Mouse (Mus musculus): ENCODE results near the gene Thap8. TPM values are rescaled to one million over a fixed set of nuclear protein-coding genes. Genes with fewer than 3 reads are reported as not detected.
"Not testable (repeated sequence)": the region's sequence is repeated elsewhere in the genome, so short reads cannot be mapped to it uniquely, and the experiment has no call there.

Gene Thap8
- total RNA-seq (2017), result not detected in 2 replicates

DNA sequence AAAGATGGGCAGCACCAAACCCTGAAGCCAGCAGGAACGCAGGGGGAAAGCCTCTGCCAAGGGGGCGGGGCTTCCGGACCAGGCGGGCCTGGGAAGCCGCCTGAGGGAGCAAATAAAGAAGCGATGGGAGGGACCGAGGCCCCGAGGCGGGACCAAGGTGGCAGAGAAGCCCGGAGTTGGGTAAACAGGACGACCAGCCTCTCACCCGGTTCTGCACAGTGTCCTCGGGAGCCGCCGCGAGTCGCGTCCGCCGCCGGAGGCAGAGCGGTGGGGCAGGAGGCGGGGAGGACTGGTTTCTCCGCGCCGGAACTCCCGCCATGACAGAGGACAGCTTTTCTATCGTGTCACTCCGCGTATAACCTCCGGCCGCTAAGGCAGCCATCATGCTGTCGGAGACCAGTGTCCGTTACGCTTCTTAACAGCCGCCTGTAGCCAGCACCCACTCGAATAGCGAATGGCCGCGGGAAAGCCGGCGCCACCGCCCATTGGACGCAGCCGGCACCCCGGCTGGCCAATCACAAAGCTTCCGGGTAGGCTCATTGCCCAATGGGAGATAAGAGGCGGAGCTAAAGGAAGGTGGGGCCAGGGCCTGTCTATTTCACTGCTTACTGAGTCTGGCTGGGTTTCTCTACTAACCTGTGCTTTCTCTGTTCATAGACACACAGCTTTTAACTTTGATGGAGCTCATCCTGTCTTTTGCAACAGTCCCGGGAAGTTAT, at the start of gene Thap8, which contains the start of gene Wdr62:
TSS of gene Thap8 (plus strand) at position 144 of the 719 bp plus-strand sequence.
TSS of gene Wdr62 (minus strand) at position 469 of the 719 bp plus-strand sequence.
- ATAC-seq (replicated peaks; ENCODE audit: low read depth, poor library complexity, severe bottlenecking), result peak; percentile 95

DNA sequence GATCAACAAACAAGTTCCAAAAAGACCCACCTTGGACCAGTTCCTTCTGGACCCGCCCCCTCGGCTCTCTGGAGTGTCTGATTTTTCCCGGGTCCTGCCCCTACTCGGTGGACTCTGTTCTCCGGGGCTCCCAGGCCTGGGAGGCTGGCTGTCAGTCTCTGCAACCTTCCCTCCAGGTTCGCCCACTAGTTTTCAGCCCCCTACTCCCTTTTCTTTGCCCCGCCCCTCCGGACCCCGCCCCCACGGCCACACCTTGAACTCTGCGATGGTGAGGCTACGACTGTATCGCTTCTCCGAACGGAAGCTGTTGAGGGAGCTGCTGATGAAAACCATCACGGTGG, 48.6 kb upstream of the Thap8 start:
- no peak for ATAC-seq (replicated peaks; ENCODE audit: low read depth, poor library complexity, severe bottlenecking)

DNA sequence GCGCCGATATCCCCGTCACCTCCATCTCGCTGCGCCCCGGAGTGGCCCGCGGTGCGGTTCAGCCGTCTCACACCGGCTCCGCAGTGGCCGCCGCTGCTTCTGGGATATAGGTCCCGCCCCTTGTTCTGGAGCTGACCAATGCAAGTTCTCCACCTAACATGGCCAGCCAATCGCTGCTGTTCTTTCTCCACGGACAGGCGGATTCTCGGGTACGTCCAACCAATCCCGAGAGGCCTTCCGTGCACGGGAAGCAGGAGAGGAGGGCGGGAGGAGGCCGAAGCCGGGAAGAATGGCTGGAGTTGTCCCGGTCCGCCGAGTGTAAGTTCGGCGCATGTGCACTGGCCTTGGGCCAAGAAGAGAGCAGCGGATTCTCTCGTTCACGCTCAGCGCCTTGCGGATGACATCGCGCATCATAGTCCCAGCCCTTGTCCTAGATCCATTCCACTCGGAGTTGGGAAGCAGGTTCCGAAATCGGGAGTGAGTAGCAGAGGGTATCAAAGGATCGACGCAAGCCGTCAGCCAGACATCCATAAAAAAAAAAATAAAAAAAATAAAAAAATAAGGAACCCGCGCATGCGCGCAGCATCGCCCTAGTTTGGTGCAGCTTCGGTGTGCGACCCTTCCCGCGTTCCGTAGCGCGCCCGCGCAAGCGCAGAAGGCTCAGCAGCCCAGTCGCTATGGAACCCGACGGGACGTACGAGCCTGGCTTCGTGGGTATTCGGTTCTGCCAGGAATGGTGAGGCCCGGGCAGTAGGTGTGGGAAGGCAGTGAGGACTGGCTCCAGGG, 48.0 kb upstream of the Thap8 start, which contains the start of the genes Polr2i and Tbcb:
TSS of gene Polr2i (plus strand) at position 280 of the 786 bp plus-strand sequence.
TSS of gene Tbcb (minus strand) at position 604 of the 786 bp plus-strand sequence.
- peak; percentile 96 for ATAC-seq (replicated peaks; ENCODE audit: low read depth, poor library complexity, severe bottlenecking)

- ATAC-seq (replicated peaks; ENCODE audit: low read depth, poor library complexity, severe bottlenecking), result peak; percentile 34
These were observed 47.2 kb upstream of the Thap8 start for GRCm38 (mm10) chr7:30232631-30233148.

DNA sequence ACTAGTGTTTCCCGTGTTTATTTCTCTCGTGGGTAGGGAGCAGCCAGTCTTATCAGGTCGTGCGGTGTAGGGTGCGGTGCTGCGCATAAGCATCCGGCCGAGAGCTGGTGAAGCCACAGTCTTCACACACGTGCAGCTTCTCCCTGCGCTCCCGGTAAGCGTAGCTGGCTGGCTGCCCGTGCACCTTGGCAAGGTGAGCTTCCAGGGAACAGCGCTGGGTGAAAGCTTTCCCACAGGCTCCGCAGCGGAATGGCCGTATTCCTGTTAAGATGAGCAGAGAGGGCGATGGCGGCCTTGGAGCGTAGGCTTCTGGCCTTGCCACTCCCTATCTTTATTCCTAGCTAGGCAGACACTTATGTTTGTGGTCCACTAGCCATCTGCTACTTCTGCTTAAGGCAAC, 46.5 kb upstream of the Thap8 start:
- ATAC-seq (replicated peaks; ENCODE audit: low read depth, poor library complexity, severe bottlenecking), result no peak

DNA sequence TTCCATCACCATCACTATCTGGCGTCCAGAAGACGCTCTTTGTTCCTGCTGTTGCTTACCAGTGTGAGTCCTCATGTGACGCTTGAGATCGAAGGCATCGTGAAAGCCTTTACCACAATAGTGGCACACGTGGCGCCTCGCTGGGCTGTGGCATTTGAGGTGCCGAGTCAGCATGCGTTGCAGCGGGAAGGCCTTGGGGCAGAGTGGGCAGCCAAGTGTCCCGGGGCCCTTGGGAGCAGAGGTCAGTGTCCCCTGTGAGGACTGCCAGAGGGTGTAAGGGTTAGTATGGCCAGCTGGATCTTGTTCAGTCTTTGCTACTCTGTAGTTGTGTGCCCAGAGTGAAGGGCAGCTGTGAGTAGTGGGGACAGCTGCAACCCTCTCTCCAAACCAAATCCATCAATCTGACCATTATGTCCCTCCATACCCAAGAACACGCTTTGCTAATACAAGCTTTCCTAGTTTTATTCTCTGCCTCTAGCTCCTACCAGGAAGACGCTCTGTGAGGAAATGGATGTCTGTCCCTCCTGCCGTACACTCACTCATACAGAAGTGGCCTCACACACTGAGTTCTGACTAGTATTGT, 45.5 kb upstream of the Thap8 start:
- no peak for ATAC-seq (replicated peaks; ENCODE audit: low read depth, poor library complexity, severe bottlenecking)

DNA sequence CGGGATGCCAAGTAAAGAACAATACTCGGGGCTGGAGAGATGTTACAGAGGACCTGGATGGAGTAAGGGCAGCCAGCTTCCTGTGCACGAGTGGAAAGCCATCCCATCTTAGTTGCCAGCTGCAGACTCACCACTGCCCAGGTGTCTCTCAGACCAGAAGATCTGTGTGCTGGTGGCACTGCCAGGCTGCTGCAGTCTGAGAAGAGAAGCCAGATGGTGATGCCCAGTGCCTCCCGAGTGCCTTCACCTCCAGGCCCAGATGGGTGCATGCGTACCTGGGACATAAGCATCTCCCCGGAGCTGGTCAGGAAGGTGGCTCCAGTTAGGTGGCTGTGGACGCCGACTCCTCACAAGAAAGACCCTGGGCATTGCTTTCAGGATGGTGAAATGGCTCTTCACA, 44.8 kb upstream of the Thap8 start:
- no peak for ATAC-seq (replicated peaks; ENCODE audit: low read depth, poor library complexity, severe bottlenecking)

DNA sequence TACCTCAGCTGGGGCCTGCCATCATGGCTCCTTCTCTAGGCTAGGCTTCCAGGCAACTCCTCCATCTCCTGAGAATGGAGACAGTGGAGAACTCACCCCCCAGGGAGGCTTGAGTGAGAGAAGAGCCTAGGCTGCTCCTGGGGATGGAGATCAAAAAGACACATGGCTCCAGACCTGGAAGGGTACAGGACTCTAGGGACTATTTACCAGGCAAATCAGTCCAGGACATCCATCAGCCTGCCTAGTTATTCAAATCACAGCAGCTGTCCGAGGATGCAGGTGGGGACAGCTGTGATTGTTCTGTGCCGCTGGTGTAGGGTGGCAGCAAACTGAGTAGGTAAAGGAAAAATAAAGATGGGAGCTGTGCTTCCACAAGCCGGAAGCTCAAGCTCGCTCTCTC, 44.3 kb upstream of the Thap8 start, which contains the start of gene Ovol3:
TSS of gene Ovol3 (minus strand) at position 101 of the 400 bp plus-strand sequence.
- no peak for ATAC-seq (replicated peaks; ENCODE audit: low read depth, poor library complexity, severe bottlenecking)

DNA sequence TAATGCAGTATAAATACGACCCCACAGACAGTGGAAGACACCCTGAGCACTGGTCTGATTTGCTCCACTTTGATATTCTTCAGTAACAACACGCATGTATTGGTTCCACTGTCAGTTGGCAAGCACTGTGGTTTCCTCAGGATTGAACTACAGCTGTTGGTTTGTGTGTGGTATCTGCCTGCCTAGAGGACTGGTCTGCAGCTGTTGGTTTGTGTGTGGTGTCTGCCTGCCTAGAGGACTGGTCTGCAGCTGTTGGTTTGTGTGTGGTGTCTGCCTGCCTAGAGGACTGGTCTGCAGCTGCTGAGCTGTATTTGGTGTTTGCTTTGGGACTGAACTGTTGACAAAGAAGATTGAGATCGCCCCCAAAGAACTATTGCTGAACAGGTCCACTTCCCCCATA, 42.5 kb upstream of the Thap8 start:
- ATAC-seq (replicated peaks; ENCODE audit: low read depth, poor library complexity, severe bottlenecking), result not testable (repeated sequence)

DNA sequence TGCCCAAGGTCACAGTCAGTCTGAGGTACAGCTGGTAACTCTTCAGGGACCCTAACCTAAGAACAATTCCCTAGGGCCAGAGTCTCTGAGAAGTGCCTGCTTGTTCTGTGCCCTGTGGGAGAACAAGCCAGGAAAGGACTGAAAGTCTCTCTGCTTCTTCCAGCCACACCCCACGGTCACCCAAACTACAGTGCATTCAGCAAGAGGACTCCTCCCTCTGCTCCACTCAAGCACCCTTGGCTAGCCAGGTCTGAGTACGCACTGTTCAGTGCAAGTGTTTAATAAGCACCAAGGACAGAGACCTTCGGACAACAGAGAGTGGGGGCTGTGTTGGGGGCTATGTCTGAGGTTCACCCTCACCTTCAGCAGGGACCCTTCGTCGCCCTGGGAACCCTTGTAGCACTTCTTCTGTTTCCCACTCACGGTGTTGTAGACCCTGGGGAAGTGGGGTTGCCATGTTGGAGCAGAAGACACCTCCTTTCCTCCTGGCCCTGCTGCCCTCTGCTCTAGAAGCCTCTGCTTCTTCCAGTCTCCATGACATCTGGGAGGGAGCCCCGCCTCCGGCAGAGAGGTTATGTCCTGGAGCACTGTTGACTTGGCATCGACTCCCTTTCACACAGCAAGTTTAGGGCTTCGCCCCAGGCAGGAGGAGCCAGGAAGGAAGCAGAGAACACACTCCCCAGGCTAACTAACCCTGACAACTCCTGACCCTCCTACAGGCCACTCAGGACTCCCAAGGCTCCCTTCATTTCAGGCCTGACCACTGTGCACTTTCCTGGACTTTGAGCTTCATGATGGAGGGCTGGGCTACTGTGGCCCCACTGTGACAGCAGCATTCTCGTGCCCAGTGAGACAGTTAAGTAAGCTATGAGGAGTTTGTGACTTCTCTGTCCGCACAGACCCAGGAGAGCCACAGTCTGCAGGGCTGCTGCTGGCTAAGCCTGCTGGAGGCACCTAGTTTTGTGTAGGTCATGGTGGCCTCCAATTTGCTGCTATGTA, 27.6 kb upstream of the Thap8 start:
- no peak for ATAC-seq (replicated peaks; ENCODE audit: low read depth, poor library complexity, severe bottlenecking)

DNA sequence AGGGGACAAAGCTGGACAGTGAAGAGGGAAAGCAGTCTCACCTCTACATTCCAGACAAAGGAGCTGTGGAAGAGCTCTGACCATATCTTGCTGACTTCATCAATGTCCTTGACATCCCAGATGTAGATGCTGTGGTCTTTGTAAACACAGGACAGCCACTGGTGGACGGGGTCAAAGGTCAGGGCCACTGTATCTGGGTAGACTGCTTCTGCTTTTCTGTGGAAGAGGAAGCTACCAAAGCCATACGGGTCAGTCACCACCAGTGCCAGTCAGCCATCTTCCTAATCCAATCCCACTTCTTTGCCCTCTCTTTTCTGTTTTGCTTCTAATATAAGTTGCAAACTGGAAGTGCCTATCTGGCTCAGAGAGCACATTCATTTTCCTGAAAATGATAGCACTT, 14.9 kb upstream of the Thap8 start:
- ATAC-seq (replicated peaks; ENCODE audit: low read depth, poor library complexity, severe bottlenecking), result no peak

DNA sequence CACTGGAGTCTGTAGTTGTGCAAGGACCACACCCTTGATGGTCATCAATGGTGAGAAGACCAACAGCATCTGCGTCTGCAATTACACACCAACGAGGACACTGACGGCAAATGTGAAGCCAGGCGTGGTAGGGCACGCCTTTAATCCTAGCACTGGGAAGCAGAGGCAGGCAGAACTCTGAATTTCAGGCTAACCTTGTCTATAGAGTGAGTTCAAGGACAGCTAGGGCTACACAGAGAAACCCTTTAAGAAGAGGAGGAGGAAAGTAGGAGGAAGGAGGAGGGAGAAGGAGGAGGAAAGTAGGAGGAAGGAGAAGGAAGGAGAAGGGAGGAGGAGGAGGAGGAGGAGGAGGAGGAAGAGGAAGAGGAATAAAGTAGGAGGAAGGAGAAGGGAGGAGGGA, 14.4 kb upstream of the Thap8 start:
- no peak for ATAC-seq (replicated peaks; ENCODE audit: low read depth, poor library complexity, severe bottlenecking)

DNA sequence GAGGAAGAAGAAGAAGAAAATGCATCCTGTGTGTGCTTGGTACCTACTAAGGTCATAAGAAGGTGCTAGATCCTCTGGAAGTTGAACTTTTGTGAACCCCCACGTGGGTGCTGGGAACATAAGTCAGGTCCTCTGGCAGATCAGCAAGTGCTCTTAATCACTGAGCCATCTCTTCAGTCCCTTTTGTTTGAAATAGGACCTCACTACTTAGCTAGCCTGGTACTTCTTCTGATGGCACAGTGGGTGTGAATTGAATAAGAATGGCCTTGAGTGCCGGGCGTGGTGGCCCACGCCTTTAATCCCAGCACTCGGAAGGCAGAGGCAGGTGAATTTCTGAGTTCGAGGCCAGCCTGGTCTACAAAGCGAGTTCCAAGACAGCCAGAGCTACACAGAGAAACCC, 14.0 kb upstream of the Thap8 start:
- ATAC-seq (replicated peaks; ENCODE audit: low read depth, poor library complexity, severe bottlenecking), result no peak

GRCm38 (mm10) chr7:30266780-30267179, 13.1 kb upstream of the Thap8 start:
- no peak for ATAC-seq (replicated peaks; ENCODE audit: low read depth, poor library complexity, severe bottlenecking)

- ATAC-seq (replicated peaks; ENCODE audit: low read depth, poor library complexity, severe bottlenecking), result no peak
These were observed 10.3 kb upstream of the Thap8 start for GRCm38 (mm10) chr7:30269641-30270040.

- no peak for ATAC-seq (replicated peaks; ENCODE audit: low read depth, poor library complexity, severe bottlenecking)
These were observed 5.5 kb upstream of the Thap8 start for GRCm38 (mm10) chr7:30274383-30274782.

DNA sequence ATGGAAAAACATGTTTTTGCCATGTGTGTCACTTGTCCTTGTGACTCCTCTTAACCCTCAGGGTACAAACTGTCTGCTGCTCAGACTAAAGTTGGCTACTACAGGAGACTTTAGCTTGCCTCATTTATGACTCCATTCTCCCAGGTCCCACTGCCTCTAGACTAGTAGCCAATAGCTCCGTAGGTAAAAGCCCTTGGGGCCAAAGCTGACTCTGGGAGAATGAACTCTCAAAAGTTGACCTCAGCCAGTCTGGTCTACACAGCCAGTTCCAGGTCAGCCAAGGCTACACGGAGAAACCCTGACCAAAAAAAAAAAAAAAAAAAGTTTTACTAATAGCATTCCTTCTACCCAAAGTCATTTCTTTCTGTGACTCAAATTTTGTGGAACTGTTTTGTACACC, 983 bp upstream of the Thap8 start:
- ATAC-seq (replicated peaks; ENCODE audit: low read depth, poor library complexity, severe bottlenecking), result no peak

- 0 out of 2 replicates have a peak, but pooled peaks have one; percentile 30 for ATAC-seq (replicated peaks; ENCODE audit: low read depth, poor library complexity, severe bottlenecking)
These were observed 358 bp upstream of the Thap8 start for GRCm38 (mm10) chr7:30279536-30279935.

- peak; percentile 59 for ATAC-seq (replicated peaks; ENCODE audit: low read depth, poor library complexity, severe bottlenecking)
These were observed 810 bp downstream of the Thap8 start for GRCm38 (mm10) chr7:30280670-30281138.

Measured in common myeloid progenitor, adult 5-6 weeks (primary cell).